Mouse (Mus musculus) heart, postnatal 0 days (tissue): ENCODE data around the gene Angptl1.

Experiments
- CTCF ChIP-seq: IDR thresholded peaks from 2 replicates; pipeline ENCODE4 v1.5.1; 2016; ENCODE audit warnings: antibody characterized with exemption, control low read depth, low read depth
- EP300 ChIP-seq: IDR thresholded peaks from 2 replicates; pipeline ENCODE4 v1.6.1; 2016; ENCODE audit warnings: antibody characterized with exemption, low read depth

DNA sequence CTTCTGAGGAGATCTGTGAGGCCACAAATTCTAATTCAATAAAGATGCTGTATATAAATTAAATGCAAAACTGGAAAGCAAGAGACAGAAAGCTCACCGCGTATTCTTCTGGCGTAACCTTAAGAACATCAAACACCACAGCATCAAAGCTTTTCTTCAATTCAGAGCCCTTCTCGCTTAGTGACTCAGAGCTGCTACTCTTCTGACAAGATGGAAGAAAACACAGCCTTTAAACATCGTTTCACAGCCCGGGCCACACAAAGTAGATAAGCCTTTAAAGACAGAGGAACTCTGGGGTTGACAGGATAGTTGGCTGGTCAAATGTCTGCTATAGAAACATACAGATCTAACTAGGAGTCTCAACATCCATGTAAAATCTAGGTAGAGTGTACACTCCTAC lies 63.3 kb downstream of the Angptl1 start:
- no peak for TF ChIP-seq CTCF
- TF ChIP-seq EP300, result no peak
